10 mouse cellular contexts compared by ENCODE assay signal in the genomic region with DNA sequence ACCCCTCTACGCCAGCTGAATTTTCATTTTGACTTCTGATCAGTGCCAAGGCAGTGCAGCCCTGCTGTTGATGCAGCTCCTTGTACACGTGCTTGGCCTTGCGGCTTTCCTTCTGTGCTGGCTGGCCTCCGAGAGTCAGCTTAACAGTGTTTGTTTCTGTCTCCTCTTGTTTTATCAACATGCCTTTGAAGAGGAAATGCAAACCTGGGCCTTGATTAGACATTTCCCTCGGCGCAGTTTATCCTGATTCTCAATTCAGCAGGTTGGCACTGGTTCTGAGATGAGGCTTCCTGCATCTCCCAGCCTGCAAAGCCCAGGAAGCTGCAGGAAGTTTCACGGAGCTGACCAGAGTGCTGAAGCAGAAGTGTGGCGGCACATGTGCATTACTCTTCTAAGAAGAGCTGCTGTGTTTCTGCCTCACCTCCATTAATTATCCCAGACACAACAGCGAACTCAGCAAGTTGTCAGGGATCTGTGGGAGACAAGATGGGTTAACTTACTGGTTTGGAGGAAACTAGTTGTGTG.
DNase-seq lines count a peak whose midpoint lies in the region; ATAC-seq lines count a peak whose summit lies in the region.
"Had no signal": no experiment of that assay in that cellular context is flagged by ENCODE, and none has a peak within 500 bp of the region (broad histone marks: within the 10 kb centered on the region; RNA-seq: fewer than 3 reads in every experiment).

No protein-coding gene starts in this region.

- ATAC-seq in heart, embryonic 11.5 days (replicated peaks; ENCODE audit: insufficient number of reproducible peaks, low FRiP score, low TSS enrichment): no peak
- no peak for ATAC-seq in hindbrain, embryonic 14.5 days (ENCODE audit: low FRiP score)
- ATAC-seq in megakaryocyte, adult 5-6 weeks (ENCODE audit: poor library complexity, severe bottlenecking): no peak

- H3K9me3 ChIP-seq in heart, embryonic 11.5 days (replicated peaks; ENCODE audit: control insufficient read depth, low read length): no peaks in the 10 kb centered on the region
- H3K9me3 ChIP-seq in hindbrain, embryonic 14.5 days (ENCODE audit: control insufficient read depth, low read length): no peaks in the 10 kb centered on the region
- H3K9me3 ChIP-seq: midbrain, embryonic 12.5 days had no signal

- no peak overlapping the region for H3K27ac ChIP-seq in heart, embryonic 11.5 days (ENCODE audit: low read depth, low read length)
- H3K27ac ChIP-seq in hindbrain, embryonic 14.5 days: peak overlapping the region; percentile 55; the same call in 1 of the 2 replicates
- H3K27ac ChIP-seq: heart, adult 2 months; midbrain, embryonic 12.5 days had no signal

- H3K36me3 ChIP-seq in heart, embryonic 11.5 days (ENCODE audit: control insufficient read depth, insufficient read depth, low read length): no peaks in the 10 kb centered on the region
- no peaks in the 10 kb centered on the region for H3K36me3 ChIP-seq in hindbrain, embryonic 14.5 days (replicated peaks; ENCODE audit: control insufficient read depth, insufficient read depth)
- H3K36me3 ChIP-seq: midbrain, embryonic 12.5 days had no signal

- H3K4me2 ChIP-seq in heart, embryonic 11.5 days: no peak overlapping the region
- no peak overlapping the region for H3K4me2 ChIP-seq in hindbrain, embryonic 14.5 days (replicated peaks)
- H3K4me2 ChIP-seq: midbrain, embryonic 12.5 days had no signal

- 44% methylated on average over 9 of the region's 9 CpGs for WGBS in heart, embryonic 11.5 days (ENCODE audit: insufficient replicate concordance)
- 52% methylated on average over 9 of the region's 9 CpGs for WGBS in hindbrain, embryonic 14.5 days

- H3K27me3 ChIP-seq in heart, embryonic 11.5 days (ENCODE audit: control insufficient read depth, insufficient read depth, low read length): no peaks in the 10 kb centered on the region
- H3K27me3 ChIP-seq in hindbrain, embryonic 14.5 days (ENCODE audit: control insufficient read depth, insufficient read depth, low read length): no peaks in the 10 kb centered on the region
- H3K27me3 ChIP-seq: midbrain, embryonic 12.5 days had no signal

- peak; percentile 65 for DNase-seq in heart, adult 11 months
- DNase-seq in ovary, postnatal 10 days (ENCODE audit: low spot score): peak; percentile 10
- no peak for DNase-seq in ovary, adult 18-20 months (ENCODE audit: low spot score)
- peak; percentile 57 for DNase-seq in hindbrain, embryonic 14.5 days (ENCODE audit: low spot score)
- DNase-seq in gastrocnemius, adult 8-10 months (ENCODE audit: low spot score in 2 of 2): no peak
- DNase-seq in urinary bladder, postnatal 36 days (ENCODE audit: low spot score in 2 of 2): no peak

- H3K4me3 ChIP-seq in heart, embryonic 11.5 days (ENCODE audit: low read depth, low read length): no peak overlapping the region
- no peak overlapping the region for H3K4me3 ChIP-seq in hindbrain, embryonic 14.5 days (replicated peaks; ENCODE audit: low read length)
- H3K4me3 ChIP-seq: heart, adult 2 months; midbrain, embryonic 12.5 days had no signal

- H3K9ac ChIP-seq in heart, embryonic 11.5 days (ENCODE audit: low read depth, low read length): no peak overlapping the region
- no peak overlapping the region for H3K9ac ChIP-seq in hindbrain, embryonic 14.5 days
- H3K9ac ChIP-seq: midbrain, embryonic 12.5 days had no signal

- H3K4me1 ChIP-seq in heart, embryonic 11.5 days (ENCODE audit: control insufficient read depth, insufficient read depth, low read length): no peaks in the 10 kb centered on the region
- no peaks in the 10 kb centered on the region for H3K4me1 ChIP-seq in hindbrain, embryonic 14.5 days (replicated peaks; ENCODE audit: control insufficient read depth, insufficient read depth, low read length)
- H3K4me1 ChIP-seq: midbrain, embryonic 12.5 days had no signal

Comparison
In these comparisons a context has a peak if more than half of its experiments do, and no peak if none do; other contexts are left out.
1. DNase-seq: peak in heart, adult 11 months (single experiment), ovary, postnatal 10 days (single experiment) and hindbrain, embryonic 14.5 days (single experiment); none in ovary, adult 18-20 months (single experiment), gastrocnemius, adult 8-10 months (0 of 2) and urinary bladder, postnatal 36 days (0 of 2).